Mouse (Mus musculus) hindbrain, embryonic 13.5 days (tissue): ENCODE measurements around the gene Zfp185. TPM values are rescaled to one million over a fixed set of nuclear protein-coding genes. Genes with fewer than 3 reads are reported as not detected.
A peak's percentile ranks its signal among the peaks of the same experiment; 100 is the strongest.

Experiments used
- ATAC-seq: fragments of 200-750 bp; cut with Nextera tagmentation; 2 replicates; pipeline ENCODE4 v1.8.0; 2017; ENCODE audit warnings: moderate TSS enrichment; ENCODE audit not compliant: low FRiP score
- H3K27ac ChIP-seq: fragments of 300-500 bp; sonication (generic); 2 replicates; pipeline ENCODE4 v1.5.1; 2015; ENCODE audit warnings: inconsistent platforms, mild to moderate bottlenecking, moderate library complexity
- H3K27me3 ChIP-seq: fragments of 300-500 bp; sonication (generic); 2 replicates; pipeline ENCODE4 v1.6.1; 2015; ENCODE audit warnings: mild to moderate bottlenecking, inconsistent platforms
- H3K36me3 ChIP-seq: fragments of 300-500 bp; sonication (generic); 2 replicates; pipeline ENCODE4 v1.6.1; 2015; ENCODE audit warnings: mild to moderate bottlenecking, inconsistent platforms
- H3K4me1 ChIP-seq: fragments of 300-500 bp; sonication (generic); replicated peaks from 2 replicates; pipeline ENCODE4 v1.6.1; 2015; ENCODE audit warnings: inconsistent platforms
- H3K4me2 ChIP-seq: fragments of 300-500 bp; sonication (generic); 2 replicates; pipeline ENCODE4 v1.6.1; 2015; ENCODE audit warnings: inconsistent platforms, mild to moderate bottlenecking, moderate library complexity
- H3K4me3 ChIP-seq: fragments of 300-500 bp; sonication (generic); 2 replicates; pipeline ENCODE4 v1.5.1; 2015; ENCODE audit warnings: mild to moderate bottlenecking, inconsistent platforms
- H3K9ac ChIP-seq: fragments of 300-500 bp; sonication (generic); 2 replicates; pipeline ENCODE4 v1.6.1; 2015; ENCODE audit warnings: mild to moderate bottlenecking, inconsistent platforms
- H3K9me3 ChIP-seq: fragments of 300-500 bp; sonication (generic); 2 replicates; pipeline ENCODE4 v1.6.1; 2016; ENCODE audit warnings: inconsistent platforms
- WGBS: fragments of 180-500 bp; shearing (Covaris S2); methylation state at CpG from one replicate; pipeline ENCODE4 v1.1.7; 2015; 5-methylcytosine and 5-hydroxymethylcytosine counted together
- polyA plus RNA-seq: library from polyadenylated mRNA; unstranded; fragments of >200 nt; fragmentation: Nextera tagmentation; extraction: Ambion mirVana; gene quantifications from 2 replicates; pipeline ENCODE4 v1.2.1, GENCODE M21; 2015

Zfp185 gene
- polyA plus RNA-seq, 1 experiment from 2014 or later = 0.96 TPM

DNA sequence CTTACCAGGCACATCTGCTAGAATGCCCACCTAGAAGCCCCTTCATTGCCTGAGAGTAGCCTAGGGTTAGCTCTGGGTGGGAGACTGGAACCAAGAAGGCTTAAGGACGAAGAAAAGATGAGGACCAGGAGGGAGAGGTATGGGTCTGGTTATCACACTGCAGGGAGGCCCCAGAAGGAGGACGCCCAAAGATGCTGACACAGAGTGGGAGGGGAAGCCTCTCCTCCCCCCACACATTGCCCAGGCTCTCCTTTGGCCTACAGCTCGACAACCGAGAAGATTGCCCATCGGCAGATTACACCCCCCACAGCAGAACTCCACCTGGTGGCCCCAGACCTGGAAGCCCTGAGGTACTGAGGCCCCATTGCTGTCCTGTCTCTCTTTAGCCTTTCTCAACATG is 16.0 kb downstream of the Zfp185 start:
- 78% methylated on average over 3 of the region's 5 CpGs for WGBS
- no peak overlapping the region for H3K4me2 ChIP-seq
- no peaks in the 10 kb centered on the region for H3K9me3 ChIP-seq
- H3K4me1 ChIP-seq = no peaks in the 10 kb centered on the region
- no peaks in the 10 kb centered on the region for H3K36me3 ChIP-seq
- no peaks in the 10 kb centered on the region for H3K27me3 ChIP-seq
- no peak overlapping the region for H3K9ac ChIP-seq
- no peak overlapping the region for H3K27ac ChIP-seq
- no peak for ATAC-seq
- H3K4me3 ChIP-seq = no peak overlapping the region

DNA sequence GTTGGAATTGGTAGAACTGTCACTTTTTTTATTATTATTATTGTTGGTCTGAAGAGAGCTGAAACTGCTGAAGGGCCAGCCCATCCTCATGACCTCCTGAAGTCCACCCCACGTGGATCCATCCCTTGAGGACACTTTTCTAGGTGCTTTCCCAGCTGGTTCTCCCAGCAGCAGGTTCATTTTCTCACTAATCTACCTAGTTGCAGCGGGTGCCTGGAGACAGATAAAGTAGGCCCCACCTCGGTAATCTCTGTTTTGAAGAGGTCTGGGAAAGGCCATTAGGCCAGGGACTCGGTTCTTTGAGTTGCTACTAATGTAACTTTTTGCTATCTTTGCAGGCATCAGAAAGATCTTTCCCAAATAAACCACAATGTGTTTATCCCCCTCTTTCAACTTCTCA is 18.5 kb downstream of the Zfp185 start:
- Histone ChIP-seq H3K27me3 (no peaks in the 10 kb centered on the region), H3K4me3 (no peak overlapping the region), H3K9me3 (no peaks in the 10 kb centered on the region), H3K9ac (no peak overlapping the region), H3K36me3 (no peaks in the 10 kb centered on the region), H3K4me2 (no peak overlapping the region), H3K27ac (no peak overlapping the region), H3K4me1 (no peaks in the 10 kb centered on the region)
- ATAC-seq = no peak
- 83% methylated on average over 4 of the region's 4 CpGs for WGBS

DNA sequence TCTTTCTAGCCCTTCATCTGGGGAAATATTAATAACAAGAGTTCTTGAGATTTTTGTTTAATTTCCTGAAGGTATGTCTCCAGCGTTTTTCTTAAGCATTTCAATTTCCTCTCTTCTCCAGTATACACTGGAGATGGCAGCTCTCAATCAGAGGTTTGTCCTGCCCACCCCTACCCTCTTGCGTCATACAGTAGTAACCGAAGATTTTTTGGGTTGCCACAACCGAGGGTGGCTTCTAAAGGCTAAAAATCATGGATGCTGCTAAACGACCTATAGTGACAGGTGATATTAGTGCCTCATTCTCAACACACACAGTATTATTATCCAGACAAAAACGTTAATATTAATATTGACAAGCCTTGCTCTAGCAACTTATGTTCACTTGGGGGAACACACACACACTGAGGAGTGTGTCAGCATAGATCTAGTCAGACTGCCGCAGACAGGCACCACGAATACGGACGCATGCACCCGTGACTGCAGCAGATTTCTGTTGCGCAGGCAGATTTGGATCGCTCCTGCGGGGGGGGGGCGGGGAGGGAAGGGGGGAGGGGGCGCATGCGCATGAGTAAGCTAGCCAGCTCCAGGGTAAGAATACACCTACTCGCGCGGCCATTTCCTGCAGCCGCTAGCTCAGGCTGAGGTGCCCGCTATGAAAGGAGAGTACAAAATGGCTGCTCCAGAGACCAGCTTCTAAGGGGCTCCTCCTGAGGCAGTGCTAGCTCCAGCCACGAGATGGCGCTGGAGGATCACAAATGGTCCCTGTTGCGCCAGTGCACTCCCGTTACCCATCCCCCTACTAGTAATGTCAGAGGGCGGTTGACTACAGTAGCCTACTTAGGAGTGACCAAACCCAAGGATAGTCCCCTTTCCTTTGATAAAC is 20.7 kb downstream of the Zfp185 start:
- peak; percentile 100 for ATAC-seq
- H3K9ac ChIP-seq = peak overlapping the region; percentile 49

DNA sequence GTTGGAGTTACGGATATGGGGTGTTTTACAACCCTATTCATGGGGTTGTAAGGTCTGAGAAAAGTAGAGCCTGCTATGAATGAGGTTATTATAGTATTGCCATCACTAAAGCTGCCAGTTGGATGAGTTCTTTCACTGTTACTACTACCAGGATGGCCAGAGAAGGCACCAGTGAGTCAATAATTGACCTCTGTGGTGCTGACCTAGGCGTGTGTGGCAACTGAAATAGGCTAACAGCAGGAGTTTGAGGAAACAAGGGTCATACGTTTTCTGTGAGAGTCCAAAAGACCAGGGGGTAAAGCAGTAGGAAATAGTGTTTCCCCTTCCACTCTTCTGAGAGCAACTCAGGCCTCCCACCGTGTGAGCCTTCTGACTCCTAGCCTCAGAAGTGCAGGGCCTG is 25.7 kb downstream of the Zfp185 start:
- no peak overlapping the region for H3K4me2 ChIP-seq
- no peak for ATAC-seq
- no peak overlapping the region for H3K4me3 ChIP-seq
- H3K9me3 ChIP-seq = no peaks in the 10 kb centered on the region
- H3K27me3 ChIP-seq = no peaks in the 10 kb centered on the region
- H3K4me1 ChIP-seq = no peaks in the 10 kb centered on the region
- no peaks in the 10 kb centered on the region for H3K36me3 ChIP-seq
- 65% methylated on average over 4 of the region's 4 CpGs for WGBS
- H3K9ac ChIP-seq = no peak overlapping the region
- no peak overlapping the region for H3K27ac ChIP-seq

More for the DNA sequence above, 20.7 kb downstream of the Zfp185 start:
- no peaks in the 10 kb centered on the region for H3K27me3 ChIP-seq
- no peaks in the 10 kb centered on the region for H3K4me1 ChIP-seq
- H3K36me3 ChIP-seq = no peaks in the 10 kb centered on the region
- no peaks in the 10 kb centered on the region for H3K9me3 ChIP-seq
- peak overlapping the region; percentile 85 for H3K27ac ChIP-seq
- peak overlapping the region; percentile 33 for H3K4me3 ChIP-seq
- peak overlapping the region; percentile 50 for H3K4me2 ChIP-seq
- 13% methylated on average over 26 of the region's 27 CpGs for WGBS

DNA sequence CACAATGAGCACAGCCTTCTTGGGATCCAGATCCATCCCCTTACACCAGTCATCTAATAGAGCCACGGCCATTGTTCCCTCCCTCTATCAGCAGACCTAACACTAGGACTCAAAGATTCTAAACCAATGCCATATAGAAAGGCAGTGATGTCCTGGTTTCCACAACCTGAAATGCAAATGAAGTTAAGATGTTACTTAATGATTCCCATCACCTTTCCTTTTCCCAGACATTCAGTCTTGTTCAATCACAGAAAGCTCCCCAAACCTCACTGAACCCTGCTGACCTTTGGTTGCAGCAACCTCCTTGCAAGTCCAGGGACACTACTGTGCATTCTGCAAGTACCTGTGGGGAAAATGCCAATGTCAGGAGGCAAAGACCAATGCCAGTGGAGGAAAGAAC is 49.9 kb downstream of the Zfp185 start, which contains the start of gene Pnma5:
Gene Pnma5 (minus strand): TSS at position 101 of the 400 bp plus-strand sequence.
- no peak within 1 kb of the TSS for H3K9ac ChIP-seq
- H3K27ac ChIP-seq = no peak within 1 kb of the TSS
- no peak within 1 kb of the TSS for H3K4me2 ChIP-seq
- 83% methylated on average over 1 of the region's 1 CpGs for WGBS
- no peaks in the 10 kb centered on the region for H3K36me3 ChIP-seq
- no peaks in the 10 kb centered on the region for H3K27me3 ChIP-seq
- no peaks in the 10 kb centered on the region for H3K9me3 ChIP-seq
- no peaks in the 10 kb centered on the region for H3K4me1 ChIP-seq
- ATAC-seq = no peak
- no peak within 1 kb of the TSS for H3K4me3 ChIP-seq

DNA sequence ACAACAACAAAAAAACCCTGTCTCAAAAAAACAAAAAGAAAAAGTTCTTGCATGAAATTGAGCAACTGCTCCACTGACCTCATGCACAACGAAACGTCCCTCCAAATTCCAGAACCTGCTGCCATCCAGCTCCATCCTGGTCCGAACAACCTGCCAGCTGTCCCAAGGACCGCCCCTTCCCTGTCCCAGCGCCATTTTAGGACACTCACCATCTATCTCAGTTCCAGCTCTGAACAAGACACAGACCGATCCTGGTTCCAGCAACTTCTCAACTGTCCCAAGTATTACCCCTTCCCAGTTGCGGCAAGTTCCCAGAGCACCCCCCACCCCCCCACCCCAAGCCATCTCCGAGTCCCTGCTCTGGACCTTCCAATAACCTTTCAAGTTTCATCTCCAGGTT is 51.7 kb downstream of the Zfp185 start:
- no peaks in the 10 kb centered on the region for H3K4me1 ChIP-seq
- no peaks in the 10 kb centered on the region for H3K9me3 ChIP-seq
- H3K27me3 ChIP-seq = no peaks in the 10 kb centered on the region
- no peaks in the 10 kb centered on the region for H3K36me3 ChIP-seq
- H3K4me2 ChIP-seq = no peak overlapping the region
- H3K9ac ChIP-seq = no peak overlapping the region
- H3K27ac ChIP-seq = no peak overlapping the region
- H3K4me3 ChIP-seq = no peak overlapping the region
- WGBS = 84% methylated on average over 8 of the region's 8 CpGs
- ATAC-seq = no peak

DNA sequence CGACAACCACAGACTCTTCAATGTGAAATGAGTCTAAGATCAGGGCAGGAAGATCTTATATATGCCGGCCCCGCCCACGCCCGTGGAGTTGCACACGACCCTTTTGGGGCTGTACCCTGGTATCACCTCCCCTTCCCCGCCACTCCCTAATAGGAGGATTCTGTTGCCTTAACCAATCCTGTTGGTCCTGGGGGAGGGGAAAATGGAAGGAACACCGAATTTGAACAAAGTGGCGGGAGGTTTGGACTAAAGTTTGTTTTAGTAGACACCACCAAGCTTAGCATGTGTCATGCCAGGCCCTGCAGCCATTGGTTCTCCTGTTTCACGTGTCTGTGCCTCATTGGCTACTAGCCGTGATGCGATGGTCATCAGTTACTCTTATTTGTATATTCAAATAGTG is 52.5 kb downstream of the Zfp185 start:
- Histone ChIP-seq H3K9ac (no peak overlapping the region), H3K27me3 (no peaks in the 10 kb centered on the region), H3K4me2 (no peak overlapping the region), H3K4me3 (no peak overlapping the region), H3K27ac (no peak overlapping the region), H3K36me3 (no peaks in the 10 kb centered on the region), H3K4me1 (no peaks in the 10 kb centered on the region), H3K9me3 (no peaks in the 10 kb centered on the region)
- ATAC-seq = no peak
- WGBS = 88% methylated on average over 12 of the region's 12 CpGs

DNA sequence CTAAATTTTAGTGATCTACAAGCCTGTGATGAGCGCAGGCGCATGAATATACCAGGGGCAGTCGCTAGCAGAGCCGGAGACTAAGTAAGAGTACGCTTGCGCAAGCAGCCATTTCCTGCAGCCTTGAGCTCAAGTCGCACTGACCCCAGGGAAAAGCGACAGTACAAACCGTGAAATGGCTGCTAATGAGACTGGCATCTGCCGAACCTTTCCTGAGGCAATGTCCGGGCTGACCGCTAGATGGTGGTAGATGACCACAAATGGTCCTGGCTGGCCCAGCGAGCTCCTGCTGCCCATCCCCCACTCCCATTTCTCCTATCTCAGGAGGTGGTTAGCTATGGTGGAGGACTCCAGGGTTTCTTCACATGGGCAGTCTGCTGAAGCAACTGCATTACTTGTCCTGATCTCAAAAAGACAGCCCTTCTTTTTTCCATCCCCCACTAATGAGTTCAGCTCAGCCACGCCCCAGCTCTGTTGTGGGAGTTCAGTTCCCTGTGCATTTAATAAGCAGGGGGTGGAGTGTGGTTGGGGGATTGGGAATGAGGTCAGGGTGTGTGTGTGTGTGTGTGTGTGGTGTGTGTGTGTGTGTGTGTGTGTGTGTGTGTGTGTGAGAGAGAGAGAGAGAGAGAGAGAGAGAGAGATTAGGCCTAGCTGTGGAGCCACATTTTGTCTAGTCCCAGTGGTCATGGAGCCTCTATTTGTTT is 66.9 kb downstream of the Zfp185 start:
- peak; percentile 98 for ATAC-seq
- peak overlapping the region; percentile 67 for H3K27ac ChIP-seq
- no peak overlapping the region for H3K9ac ChIP-seq
- H3K4me1 ChIP-seq = no peaks in the 10 kb centered on the region
- 0 out of 2 replicates have a peak overlapping the region, but pooled peaks have one; percentile 13 for H3K4me2 ChIP-seq
- 12% methylated on average over 14 of the region's 14 CpGs for WGBS
- H3K36me3 ChIP-seq = no peaks in the 10 kb centered on the region
- no peaks in the 10 kb centered on the region for H3K9me3 ChIP-seq
- H3K27me3 ChIP-seq = no peaks in the 10 kb centered on the region
- H3K4me3 ChIP-seq = no peak overlapping the region

DNA sequence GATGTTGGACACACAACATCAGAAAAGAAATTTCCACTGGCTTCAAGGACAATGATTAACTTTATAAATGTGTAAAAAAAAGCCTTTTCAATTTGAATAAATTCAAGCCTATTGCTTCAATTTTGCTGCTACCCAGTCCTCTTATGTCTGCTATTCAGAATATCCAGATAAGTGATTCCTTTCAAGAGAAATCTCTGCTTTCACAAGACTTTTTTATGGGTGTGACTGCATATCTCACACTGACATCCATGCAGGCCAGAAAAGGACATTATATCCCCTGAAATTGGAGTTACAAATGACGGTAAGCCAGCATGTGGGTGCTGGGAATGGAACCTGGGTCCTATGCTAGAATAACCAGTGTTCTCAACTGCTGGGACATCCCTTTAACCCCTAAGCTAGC is 74.4 kb downstream of the Zfp185 start:
- H3K27me3 ChIP-seq = peaks cover 3% of the 10 kb centered on the region; the same call in 1 of the 2 replicates
- peaks cover 10% of the 10 kb centered on the region; the same call in 1 of the 2 replicates for H3K4me1 ChIP-seq
- WGBS = 78% methylated on average over 1 of the region's 1 CpGs
- H3K27ac ChIP-seq = no peak overlapping the region
- H3K36me3 ChIP-seq = no peaks in the 10 kb centered on the region
- no peak for ATAC-seq
- H3K9me3 ChIP-seq = no peaks in the 10 kb centered on the region
- no peak overlapping the region for H3K9ac ChIP-seq
- no peak overlapping the region for H3K4me2 ChIP-seq
- H3K4me3 ChIP-seq = no peak overlapping the region

DNA sequence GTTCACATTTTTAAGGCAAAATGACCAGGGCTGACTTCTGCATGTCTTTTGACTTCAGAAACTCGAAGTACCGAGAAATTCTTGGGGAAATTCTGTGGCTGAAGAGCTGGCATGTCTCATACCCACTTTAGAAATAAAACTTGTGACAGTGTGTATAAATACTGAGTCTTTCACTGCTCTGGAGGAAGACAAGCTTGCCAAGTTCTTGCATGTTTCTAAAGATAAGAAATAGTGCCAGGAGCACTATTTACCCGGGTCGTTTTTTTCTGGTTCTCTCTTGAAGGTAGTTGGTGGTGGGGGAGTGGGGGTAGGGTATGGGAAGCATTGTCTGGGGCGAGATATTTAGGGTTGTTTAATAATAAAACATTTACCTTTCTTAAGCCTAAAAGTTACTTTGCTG is 75.2 kb downstream of the Zfp185 start:
- Histone ChIP-seq H3K36me3 (no peaks in the 10 kb centered on the region), H3K4me2 (no peak overlapping the region), H3K9ac (no peak overlapping the region), H3K27ac (no peak overlapping the region), H3K27me3 (peaks cover 3% of the 10 kb centered on the region; the same call in 1 of the 2 replicates), H3K4me1 (peaks cover 10% of the 10 kb centered on the region; the same call in 1 of the 2 replicates), H3K4me3 (no peak overlapping the region), H3K9me3 (no peaks in the 10 kb centered on the region)
- ATAC-seq = no peak
- WGBS = 65% methylated on average over 5 of the region's 5 CpGs

DNA sequence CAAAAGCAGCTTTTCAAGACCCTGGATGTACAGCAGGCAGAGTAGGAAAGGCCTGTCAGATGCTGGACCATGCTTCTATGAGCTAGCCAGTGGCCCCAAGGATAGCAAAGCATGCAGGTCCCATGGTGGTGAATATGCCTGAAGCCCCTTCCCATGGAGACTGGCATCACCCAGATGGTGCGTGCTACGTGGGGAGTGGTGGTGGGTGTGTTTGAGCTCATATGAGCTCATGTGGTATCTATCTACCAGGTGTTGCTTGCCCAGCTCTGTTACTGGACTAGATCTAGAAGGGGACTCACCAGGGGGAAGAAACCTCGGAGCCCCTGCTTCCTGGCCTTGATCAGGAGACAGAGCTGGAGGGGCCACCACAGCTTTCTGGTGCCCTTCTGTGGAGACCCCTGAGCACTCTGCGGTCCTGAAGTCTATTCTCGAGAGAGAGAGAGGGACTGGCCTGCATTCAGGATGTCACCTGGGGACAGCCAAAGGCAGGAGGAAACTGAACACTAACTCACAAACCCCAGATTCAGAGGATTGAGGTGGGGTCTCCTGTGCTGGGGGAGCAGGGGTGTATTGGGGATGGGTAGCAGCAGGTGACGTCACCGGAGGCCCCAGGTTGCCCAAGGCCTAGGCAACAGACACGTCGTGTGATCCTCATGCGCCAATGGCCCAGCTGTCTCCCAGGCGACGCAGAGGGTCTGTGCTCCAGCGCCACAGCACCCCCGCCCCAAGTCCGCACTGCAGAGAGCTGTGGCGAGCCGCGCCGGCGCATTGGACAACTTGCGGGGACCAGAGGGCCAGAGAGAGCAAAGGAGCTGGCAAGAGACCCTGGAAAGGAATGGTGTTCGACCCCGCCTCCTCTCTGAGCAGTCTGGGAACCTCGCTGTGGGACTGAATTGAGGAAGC is 76.6 kb downstream of the Zfp185 start:
- Histone ChIP-seq H3K9me3 (no peaks in the 10 kb centered on the region), H3K36me3 (no peaks in the 10 kb centered on the region), H3K4me2 (peak overlapping the region; percentile 59), H3K4me1 (peaks cover 10% of the 10 kb centered on the region; the same call in 1 of the 2 replicates), H3K27me3 (peaks cover 3% of the 10 kb centered on the region; the same call in 1 of the 2 replicates), H3K9ac (peak overlapping the region; percentile 68), H3K4me3 (peak overlapping the region; percentile 41), H3K27ac (no peak overlapping the region; the same call in 1 of the 2 replicates)
- WGBS = 31% methylated on average over 24 of the region's 24 CpGs
- peak; percentile 92 for ATAC-seq
